Mouse (Mus musculus): ENCODE data around the gene Colca2. TPM values are rescaled to one million over a fixed set of nuclear protein-coding genes. Genes with fewer than 3 reads are reported as not detected.

Gene Colca2
- polyA plus RNA-seq (2015; fragmentation: Nextera tagmentation; extraction: Ambion mirVana), result 0.58 and 0.86 TPM in 2 replicates

- H3K9ac ChIP-seq (replicated peaks), result peak within 1 kb of the TSS; percentile 55
- H3K4me1 ChIP-seq (replicated peaks), result peaks cover 17% of the 10 kb centered on the region
- peak within 1 kb of the TSS; percentile 74 for H3K4me2 ChIP-seq (replicated peaks)
- no peaks in the 10 kb centered on the region for H3K9me3 ChIP-seq
- peaks cover 42% of the 10 kb centered on the region for H3K27me3 ChIP-seq
- H3K27ac ChIP-seq, result no peak within 1 kb of the TSS
- ATAC-seq, result peak; percentile 97
- H3K36me3 ChIP-seq, result no peaks in the 10 kb centered on the region
- WGBS, result under 1% methylated on average over 53 of the region's 53 CpGs
- peak within 1 kb of the TSS; percentile 46 for H3K4me3 ChIP-seq (replicated peaks)
Measured at GRCm38 (mm10) chr9:51278500-51279381, at the start of gene Colca2. TSS of gene Colca2 (minus strand) at chr9:51278569.

GRCm38 (mm10) chr9:51327555-51327903, 49.2 kb upstream of the Colca2 start:
- no peak overlapping the region for H3K27ac ChIP-seq
- no peaks in the 10 kb centered on the region for H3K36me3 ChIP-seq
- no peaks in the 10 kb centered on the region for H3K27me3 ChIP-seq
- ATAC-seq, result no peak
- no peak overlapping the region for H3K9ac ChIP-seq (replicated peaks)
- no peaks in the 10 kb centered on the region for H3K9me3 ChIP-seq
- 85% methylated on average over 5 of the region's 5 CpGs for WGBS
- H3K4me1 ChIP-seq (replicated peaks), result no peaks in the 10 kb centered on the region
- H3K4me2 ChIP-seq (replicated peaks), result no peak overlapping the region
- no peak overlapping the region for H3K4me3 ChIP-seq (replicated peaks)

GRCm38 (mm10) chr9:51326619-51327554, 48.5 kb upstream of the Colca2 start:
- 87% methylated on average over 11 of the region's 11 CpGs for WGBS
- ATAC-seq, result no peak

GRCm38 (mm10) chr9:51324406-51325065, 46.2 kb upstream of the Colca2 start:
- Histone ChIP-seq H3K27ac (no peak overlapping the region), H3K27me3 (no peaks in the 10 kb centered on the region), H3K4me1 (replicated peaks) (no peaks in the 10 kb centered on the region), H3K4me3 (replicated peaks) (no peak overlapping the region), H3K9ac (replicated peaks) (no peak overlapping the region), H3K9me3 (no peaks in the 10 kb centered on the region), H3K36me3 (no peaks in the 10 kb centered on the region), H3K4me2 (replicated peaks) (no peak overlapping the region)
- WGBS, result 86% methylated on average over 7 of the region's 7 CpGs
- no peak for ATAC-seq

More at GRCm38 (mm10) chr9:51326619-51327554, 48.5 kb upstream of the Colca2 start:
- Histone ChIP-seq H3K4me3 (replicated peaks) (no peak overlapping the region), H3K4me1 (replicated peaks) (no peaks in the 10 kb centered on the region), H3K36me3 (no peaks in the 10 kb centered on the region), H3K9me3 (no peaks in the 10 kb centered on the region), H3K4me2 (replicated peaks) (no peak overlapping the region), H3K9ac (replicated peaks) (no peak overlapping the region), H3K27me3 (no peaks in the 10 kb centered on the region), H3K27ac (no peak overlapping the region)

- Histone ChIP-seq H3K9ac (replicated peaks) (no peak overlapping the region), H3K36me3 (no peaks in the 10 kb centered on the region), H3K4me2 (replicated peaks) (no peak overlapping the region), H3K27ac (no peak overlapping the region), H3K4me1 (replicated peaks) (no peaks in the 10 kb centered on the region), H3K4me3 (replicated peaks) (no peak overlapping the region), H3K27me3 (no peaks in the 10 kb centered on the region), H3K9me3 (no peaks in the 10 kb centered on the region)
- ATAC-seq, result no peak
- WGBS, result 96% methylated on average over 1 of the region's 1 CpGs
Measured at GRCm38 (mm10) chr9:51320096-51320495, 41.7 kb upstream of the Colca2 start.

- Histone ChIP-seq H3K9ac (replicated peaks) (no peak overlapping the region), H3K4me1 (replicated peaks) (no peaks in the 10 kb centered on the region), H3K36me3 (no peaks in the 10 kb centered on the region), H3K4me2 (replicated peaks) (no peak overlapping the region), H3K9me3 (no peaks in the 10 kb centered on the region), H3K4me3 (replicated peaks) (no peak overlapping the region), H3K27me3 (no peaks in the 10 kb centered on the region), H3K27ac (no peak overlapping the region)
- 72% methylated on average over 4 of the region's 4 CpGs for WGBS
- ATAC-seq, result no peak
Measured at GRCm38 (mm10) chr9:51318246-51318645, 39.9 kb upstream of the Colca2 start.

GRCm38 (mm10) chr9:51317322-51317721, 39.0 kb upstream of the Colca2 start:
- no peaks in the 10 kb centered on the region for H3K27me3 ChIP-seq
- no peak for ATAC-seq
- WGBS, result 93% methylated on average over 4 of the region's 4 CpGs
- no peak overlapping the region for H3K4me3 ChIP-seq (replicated peaks)
- no peak overlapping the region for H3K4me2 ChIP-seq (replicated peaks)
- H3K9ac ChIP-seq (replicated peaks), result no peak overlapping the region
- no peak overlapping the region for H3K27ac ChIP-seq
- 0 out of 2 replicates have a peak, but pooled peaks cover 3% of the 10 kb centered on the region for H3K4me1 ChIP-seq (replicated peaks)
- no peaks in the 10 kb centered on the region for H3K36me3 ChIP-seq
- H3K9me3 ChIP-seq, result no peaks in the 10 kb centered on the region

GRCm38 (mm10) chr9:51315402-51316063, 37.2 kb upstream of the Colca2 start:
- WGBS, result 78% methylated on average over 6 of the region's 6 CpGs
- Histone ChIP-seq H3K4me1 (replicated peaks) (0 out of 2 replicates have a peak, but pooled peaks cover 3% of the 10 kb centered on the region), H3K4me3 (replicated peaks) (no peak overlapping the region), H3K9ac (replicated peaks) (no peak overlapping the region), H3K4me2 (replicated peaks) (no peak overlapping the region), H3K36me3 (no peaks in the 10 kb centered on the region), H3K27ac (no peak overlapping the region), H3K27me3 (no peaks in the 10 kb centered on the region), H3K9me3 (no peaks in the 10 kb centered on the region)
- no peak for ATAC-seq

GRCm38 (mm10) chr9:51312554-51313317, 34.4 kb upstream of the Colca2 start:
- H3K36me3 ChIP-seq, result no peaks in the 10 kb centered on the region
- H3K9me3 ChIP-seq, result no peaks in the 10 kb centered on the region
- WGBS, result 67% methylated on average over 18 of the region's 18 CpGs
- H3K4me3 ChIP-seq (replicated peaks), result no peak overlapping the region
- H3K4me1 ChIP-seq (replicated peaks), result 0 out of 2 replicates have a peak, but pooled peaks cover 3% of the 10 kb centered on the region
- no peak for ATAC-seq
- H3K27me3 ChIP-seq, result no peaks in the 10 kb centered on the region
- no peak overlapping the region for H3K4me2 ChIP-seq (replicated peaks)
- H3K9ac ChIP-seq (replicated peaks), result no peak overlapping the region
- no peak overlapping the region for H3K27ac ChIP-seq

- no peak overlapping the region for H3K9ac ChIP-seq (replicated peaks)
- no peak overlapping the region for H3K4me2 ChIP-seq (replicated peaks)
- 0 out of 2 replicates have a peak, but pooled peaks cover 3% of the 10 kb centered on the region for H3K4me1 ChIP-seq (replicated peaks)
- H3K27ac ChIP-seq, result no peak overlapping the region
- WGBS, result 87% methylated on average over 7 of the region's 7 CpGs
- H3K9me3 ChIP-seq, result no peaks in the 10 kb centered on the region
- H3K4me3 ChIP-seq (replicated peaks), result no peak overlapping the region
- no peak for ATAC-seq
- no peaks in the 10 kb centered on the region for H3K36me3 ChIP-seq
- no peaks in the 10 kb centered on the region for H3K27me3 ChIP-seq
Measured at GRCm38 (mm10) chr9:51310515-51310914, 32.1 kb upstream of the Colca2 start.

- no peaks in the 10 kb centered on the region for H3K27me3 ChIP-seq
- no peak overlapping the region for H3K4me2 ChIP-seq (replicated peaks)
- no peak for ATAC-seq
- H3K4me3 ChIP-seq (replicated peaks), result no peak overlapping the region
- no peaks in the 10 kb centered on the region for H3K9me3 ChIP-seq
- H3K36me3 ChIP-seq, result no peaks in the 10 kb centered on the region
- no peak overlapping the region for H3K27ac ChIP-seq
- 85% methylated on average over 3 of the region's 3 CpGs for WGBS
- H3K4me1 ChIP-seq (replicated peaks), result no peaks in the 10 kb centered on the region
- no peak overlapping the region for H3K9ac ChIP-seq (replicated peaks)
Measured at GRCm38 (mm10) chr9:51306351-51306750, 28.0 kb upstream of the Colca2 start.

Data from midbrain, embryonic 13.5 days (tissue).